Mouse (Mus musculus): Measurements from ENCODE around the gene Gm31371.
"Not testable (repeated sequence)": the region's sequence is repeated elsewhere in the genome, so short reads cannot be mapped to it uniquely, and the experiment has no call there.

- TF ChIP-seq CHD2 (IDR thresholded peaks at IDR 0.05; ENCODE audit: low read depth, low read length); ZNF384 (IDR thresholded peaks at IDR 0.05; ENCODE audit: low read depth, low read length); HCFC1 (IDR thresholded peaks at IDR 0.05; ENCODE audit: borderline replicate concordance, insufficient read depth, low read length): not testable (repeated sequence)
These were observed 31.1 kb downstream of the Gm31371 start for GRCm38 (mm10) chr8:19934274-19934673.
